In genomic region chr5:30391473-30391872, GRCm38 (mm10) we compare ENCODE assay signal across 9 mouse cellular contexts.
DNase-seq lines count a peak whose midpoint lies in the region; ATAC-seq and TF ChIP-seq lines count a peak whose summit lies in the region.
"Had no signal": no experiment of that assay in that cellular context is flagged by ENCODE, and none has a peak within 500 bp of the region (broad histone marks: within the 10 kb centered on the region; RNA-seq: fewer than 3 reads in every experiment).

No protein-coding gene starts in this region.

- H3K9me3 ChIP-seq in CH12.LX (replicated peaks; ENCODE audit: low read length), result peaks cover 2% of the 10 kb centered on the region
- no peaks in the 10 kb centered on the region for H3K9me3 ChIP-seq in lung, postnatal 0 days (ENCODE audit: low read length)
- H3K9me3 ChIP-seq: hindbrain, embryonic 15.5 days had no signal

- H3K9ac ChIP-seq in CH12.LX (ENCODE audit: insufficient read depth, low read depth), result no peak overlapping the region
- H3K9ac ChIP-seq in lung, postnatal 0 days (replicated peaks; ENCODE audit: low read depth), result no peak overlapping the region
- H3K9ac ChIP-seq: hindbrain, embryonic 15.5 days had no signal

- in situ Hi-C loops in CH12.LX (cut with MboI; ENCODE audit: low pct_ligation_motif_present, low pct_unique_long_range_greater_than_20kb, low sequenced_read_pairs), result no loop called here

- 27% methylated on average over 7 of the region's 7 CpGs for WGBS in lung, postnatal 0 days

- dilution Hi-C loops in CH12.LX (cut with MboI; ENCODE audit: extremely low pct_ligation_motif_present, extremely low pct_unique_long_range_greater_than_20kb, low sequenced_read_pairs), result no loop called here

- peak; percentile 21; the same call in 1 of the 2 replicates for ATAC-seq in lung, postnatal 0 days

- H3K4me1 ChIP-seq in CH12.LX (ENCODE audit: control insufficient read depth in 1 of 2, insufficient read depth in 2 of 2), result peaks cover 3% of the 10 kb centered on the region in 2 experiments; a peak in 2 of 4 replicates
- H3K4me1 ChIP-seq in lung, postnatal 0 days (ENCODE audit: insufficient read depth, low read depth, low read length), result no peaks in the 10 kb centered on the region
- H3K4me1 ChIP-seq: hindbrain, embryonic 15.5 days had no signal

- H3K4me3 ChIP-seq in CH12.LX (replicated peaks in 1 of 3; ENCODE audit: low read depth in 2 of 3, low read length in 2 of 3, poor library complexity in 1 of 3), result no peak overlapping the region
- H3K4me3 ChIP-seq in lung, postnatal 0 days (ENCODE audit: low read depth, low read length), result no peak overlapping the region
- H3K4me3 ChIP-seq: hindbrain, embryonic 15.5 days had no signal

- H3K36me3 ChIP-seq in CH12.LX (replicated peaks in 1 of 2; ENCODE audit: control insufficient read depth in 1 of 2, insufficient read depth in 1 of 2, low read length in 1 of 2), result no peaks in the 10 kb centered on the region
- no peaks in the 10 kb centered on the region for H3K36me3 ChIP-seq in lung, postnatal 0 days (ENCODE audit: insufficient read depth, low read length)
- H3K36me3 ChIP-seq: hindbrain, embryonic 15.5 days had no signal

- no peak overlapping the region for H3K4me2 ChIP-seq in CH12.LX (ENCODE audit: insufficient read depth, low read depth, poor library complexity, severe bottlenecking)
- H3K4me2 ChIP-seq in lung, postnatal 0 days (replicated peaks; ENCODE audit: low read depth, low read length), result no peak overlapping the region
- H3K4me2 ChIP-seq: hindbrain, embryonic 15.5 days had no signal

- TF ChIP-seq RAD21 in CH12.LX (IDR thresholded peaks at IDR 0.05; ENCODE audit: low read depth, low read length), result peak; percentile 62

- DNase-seq in CH12.LX (ENCODE audit: extremely low read depth) (peak; percentile 51), adipocyte (ENCODE audit: low spot score) (peak; percentile 85)
- DNase-seq in cerebellum, postnatal 36 days, result peak; percentile 72 to 75
- peak; percentile 60 for DNase-seq in gastrocnemius, postnatal 25 days
- DNase-seq in layer of hippocampus, adult 11-12 months (ENCODE audit: low spot score), result peak; percentile 58
- peak; percentile 70 for DNase-seq in lung, postnatal 0 days (ENCODE audit: low spot score)
- DNase-seq in retina, postnatal 7 days (ENCODE audit: low read depth, low spot score), result peak; percentile 44
- peak; percentile 57 for DNase-seq in urinary bladder, adult 2 months (ENCODE audit: low spot score)

- no peak overlapping the region for H3K27ac ChIP-seq in CH12.LX (ENCODE audit: insufficient read depth, low read depth)
- no peak overlapping the region for H3K27ac ChIP-seq in lung, postnatal 0 days (ENCODE audit: low read length)
- H3K27ac ChIP-seq: hindbrain, embryonic 15.5 days had no signal

- no peaks in the 10 kb centered on the region for H3K79me2 ChIP-seq in CH12.LX (replicated peaks; ENCODE audit: control insufficient read depth, extremely low read depth, insufficient read depth, poor library complexity, severe bottlenecking)

- H3K27me3 ChIP-seq in CH12.LX (replicated peaks), result peaks cover 41% of the 10 kb centered on the region
- H3K27me3 ChIP-seq in lung, postnatal 0 days (replicated peaks; ENCODE audit: insufficient read depth, low read length), result no peaks in the 10 kb centered on the region
- H3K27me3 ChIP-seq: hindbrain, embryonic 15.5 days had no signal

- TF ChIP-seq EP300 in CH12.LX (IDR thresholded peaks at IDR 0.05; ENCODE audit: low read length), result no peak
- no peak for TF ChIP-seq EP300 in lung, postnatal 0 days (IDR thresholded peaks at IDR 0.05)

- peak; percentile 70 to 79 for TF ChIP-seq CTCF in CH12.LX (conservative IDR thresholded peaks at IDR 0.05 in 1 of 2, IDR thresholded peaks at IDR 0.05 in 1 of 2; ENCODE audit: low read depth in 2 of 2, low read length in 2 of 2)
- TF ChIP-seq CTCF in lung, postnatal 0 days (IDR thresholded peaks at IDR 0.05), result peak; percentile 88

- TF ChIP-seq POLR2A in CH12.LX (IDR thresholded peaks at IDR 0.05; ENCODE audit: low read depth, low read length), result no peak

TF ChIP-seq in CH12.LX, 34 proteins besides CTCF, POLR2A, EP300 and RAD21:
- TF ChIP-seq SIN3A (IDR thresholded peaks at IDR 0.05; ENCODE audit: low read length) (no peak), SMC3 (IDR thresholded peaks at IDR 0.05; ENCODE audit: low read depth, low read length) (peak; percentile 72), TCF12 (IDR thresholded peaks at IDR 0.05; ENCODE audit: low read depth, low read length) (no peak), MYC (IDR thresholded peaks at IDR 0.05; ENCODE audit: low read depth, low read length) (no peak), BHLHE40 (IDR thresholded peaks at IDR 0.05; ENCODE audit: low read depth, low read length) (no peak), KAT2A (IDR thresholded peaks at IDR 0.05; ENCODE audit: insufficient replicate concordance, low read length) (no peak), MAFK (IDR thresholded peaks at IDR 0.05; ENCODE audit: insufficient replicate concordance, low read length) (no peak), MAX (IDR thresholded peaks at IDR 0.05; ENCODE audit: low read length) (no peak)
